Mouse (Mus musculus): ENCODE results near the gene 2610528J11Rik.
"Not testable (repeated sequence)": the region's sequence is repeated elsewhere in the genome, so short reads cannot be mapped to it uniquely, and the experiment has no call there.

The 2610528J11Rik gene

GRCm38 (mm10) chr4:118542510-118543157 is 15.8 kb downstream of the 2610528J11Rik start:
- DNase-seq (ENCODE audit: low spot score in 2 of 2): no peak

DNA sequence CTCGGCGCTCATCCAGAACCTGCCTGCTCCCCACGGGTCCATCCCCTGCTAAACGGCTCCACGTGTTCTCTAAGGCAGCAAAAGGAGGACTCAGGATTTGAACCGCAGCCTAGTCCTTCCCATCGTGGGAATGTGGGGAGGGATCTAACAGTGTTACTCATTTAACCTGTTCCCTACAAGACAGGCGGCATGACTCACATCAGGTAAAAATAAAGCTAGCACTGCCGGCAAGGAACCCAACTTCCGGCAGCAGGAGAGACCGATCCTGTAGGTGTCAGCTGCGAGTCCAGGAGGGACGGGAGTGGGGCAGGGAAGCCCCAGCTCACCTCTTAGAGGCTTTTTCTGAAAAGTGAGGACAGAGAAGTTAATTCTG is 16.3 kb downstream of the 2610528J11Rik start:
- DNase-seq (ENCODE audit: low spot score in 2 of 2): peak; percentile 48 to 62

- no peak for DNase-seq (ENCODE audit: low spot score in 2 of 2)
Measured at GRCm38 (mm10) chr4:118543592-118544260, 16.9 kb downstream of the 2610528J11Rik start, which contains the start of gene Tmem125. Gene Tmem125, minus strand, starts transcription at chr4:118544044.

DNA sequence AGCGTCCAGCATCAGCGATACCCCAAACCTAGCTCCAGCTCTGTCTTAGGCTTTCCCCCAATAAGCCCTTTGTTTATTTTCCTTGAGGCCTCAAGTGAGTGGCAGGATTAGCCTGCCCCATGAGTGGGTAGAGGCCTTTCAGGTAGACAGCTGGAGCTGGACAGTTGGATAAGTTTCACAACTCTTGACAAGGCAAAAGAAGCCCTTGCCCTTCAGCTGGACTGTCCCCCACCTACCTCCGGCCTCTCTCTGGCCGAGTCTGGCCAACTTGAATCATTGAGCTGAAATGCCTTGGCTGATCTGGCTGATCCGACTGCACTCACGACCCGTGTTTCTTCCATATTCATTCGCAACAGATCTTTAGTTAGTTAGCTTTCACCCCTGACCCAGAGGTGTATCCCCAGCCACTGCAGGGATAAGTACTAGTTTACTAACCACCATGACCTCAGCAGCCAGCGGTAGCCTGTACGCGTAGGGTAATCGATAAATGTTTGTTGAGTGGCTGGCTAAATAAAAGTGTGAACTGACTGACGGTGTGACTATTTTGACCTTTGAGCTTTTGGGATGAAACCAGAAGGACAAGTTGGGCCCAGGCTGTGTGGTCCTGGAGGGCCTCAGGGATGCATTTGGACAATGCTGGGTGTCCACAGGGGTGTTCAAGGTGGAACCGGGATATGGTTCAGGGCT is 17.8 kb downstream of the 2610528J11Rik start:
- DNase-seq (ENCODE audit: low spot score in 2 of 2): no peak

DNA sequence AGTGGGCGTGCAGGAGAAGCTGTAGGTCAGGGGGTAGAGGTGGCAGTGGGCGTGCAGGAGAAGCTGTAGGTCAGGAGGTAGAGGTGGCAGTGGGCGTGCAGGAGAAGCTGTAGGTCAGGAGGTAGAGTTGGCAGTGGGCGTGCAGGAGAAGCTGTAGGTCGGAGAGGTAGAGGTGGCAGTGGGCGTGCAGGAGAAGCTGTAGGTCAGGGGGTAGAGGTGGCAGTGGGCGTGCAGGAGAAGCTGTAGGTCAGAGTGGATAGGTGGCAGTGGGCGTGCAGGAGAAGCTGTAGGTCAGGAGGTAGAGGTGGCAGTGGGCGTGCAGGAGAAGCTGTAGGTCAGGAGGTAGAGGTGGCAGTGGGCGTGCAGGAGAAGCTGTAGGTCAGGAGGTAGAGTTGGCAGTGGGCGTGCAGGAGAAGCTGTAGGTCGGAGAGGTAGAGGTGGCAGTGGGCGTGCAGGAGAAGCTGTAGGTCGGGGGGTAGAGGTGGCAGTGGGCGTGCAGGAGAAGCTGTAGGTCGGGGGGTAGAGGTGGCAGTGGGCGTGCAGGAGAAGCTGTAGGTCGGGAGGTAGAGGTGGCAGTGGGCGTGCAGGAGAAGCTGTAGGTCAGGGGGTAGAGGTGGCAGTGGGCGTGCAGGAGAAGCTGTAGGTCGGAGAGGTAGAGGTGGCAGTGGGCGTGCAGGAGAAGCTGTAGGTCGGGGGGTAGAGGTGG is 20.8 kb downstream of the 2610528J11Rik start:
- peak in 1 of 2 experiments; percentile 23 for DNase-seq (ENCODE audit: low spot score in 2 of 2)

DNA sequence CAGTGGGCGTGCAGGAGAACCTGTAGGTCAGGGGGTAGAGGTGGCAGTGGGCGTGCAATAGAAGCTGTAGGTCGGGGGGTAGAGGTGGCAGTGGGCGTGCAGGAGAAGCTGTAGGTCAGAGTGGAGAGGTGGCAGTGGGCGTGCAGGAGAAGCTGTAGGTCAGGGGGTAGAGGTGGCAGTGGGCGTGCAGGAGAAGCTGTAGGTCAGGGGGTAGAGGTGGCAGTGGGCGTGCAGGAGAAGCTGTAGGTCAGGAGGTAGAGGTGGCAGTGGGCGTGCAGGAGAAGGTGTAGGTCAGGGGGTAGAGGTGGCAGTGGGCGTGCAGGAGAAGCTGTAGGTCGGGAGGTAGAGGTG is 21.3 kb downstream of the 2610528J11Rik start:
- not testable (repeated sequence) for DNase-seq (ENCODE audit: low spot score in 2 of 2)

- DNase-seq (ENCODE audit: low spot score in 2 of 2): peak in 1 of 2 experiments; percentile 26
Measured at GRCm38 (mm10) chr4:118553039-118553649, 26.3 kb downstream of the 2610528J11Rik start.

GRCm38 (mm10) chr4:118564062-118564925 is 37.5 kb downstream of the 2610528J11Rik start:
- DNase-seq (ENCODE audit: low spot score in 2 of 2): no peak

GRCm38 (mm10) chr4:118564926-118565279 is 38.1 kb downstream of the 2610528J11Rik start:
- no peak for DNase-seq (ENCODE audit: low spot score in 2 of 2)

- DNase-seq (ENCODE audit: low spot score in 2 of 2): peak; percentile 52 to 55
Measured at GRCm38 (mm10) chr4:118566161-118566676, 39.4 kb downstream of the 2610528J11Rik start.

DNA sequence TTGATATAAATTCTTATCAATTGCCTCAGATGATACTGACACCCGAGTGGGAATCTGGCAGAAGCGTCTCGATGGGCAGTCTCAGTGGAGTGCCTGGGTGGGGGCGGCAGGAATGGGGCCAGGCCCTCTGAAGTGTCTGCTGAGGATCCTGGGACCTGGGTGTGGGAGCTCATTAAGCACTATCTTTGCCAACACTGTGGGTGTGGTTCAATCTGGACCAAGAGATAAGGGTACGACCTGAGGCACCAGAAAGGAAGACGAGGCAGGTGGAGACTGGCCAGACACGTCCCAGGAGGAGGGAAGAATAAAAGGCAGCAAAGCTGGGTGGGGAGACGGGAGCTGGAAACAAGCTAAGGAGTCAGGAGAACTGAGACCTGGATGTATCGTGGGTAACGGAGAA is 41.9 kb downstream of the 2610528J11Rik start:
- DNase-seq (ENCODE audit: low spot score in 2 of 2): no peak

GRCm38 (mm10) chr4:118569320-118569719 is 42.5 kb downstream of the 2610528J11Rik start:
- DNase-seq (ENCODE audit: low spot score in 2 of 2): no peak

- peak; percentile 61 to 87 for DNase-seq (ENCODE audit: low spot score in 2 of 2)
Measured at GRCm38 (mm10) chr4:118571441-118571840, 44.6 kb downstream of the 2610528J11Rik start.

DNA sequence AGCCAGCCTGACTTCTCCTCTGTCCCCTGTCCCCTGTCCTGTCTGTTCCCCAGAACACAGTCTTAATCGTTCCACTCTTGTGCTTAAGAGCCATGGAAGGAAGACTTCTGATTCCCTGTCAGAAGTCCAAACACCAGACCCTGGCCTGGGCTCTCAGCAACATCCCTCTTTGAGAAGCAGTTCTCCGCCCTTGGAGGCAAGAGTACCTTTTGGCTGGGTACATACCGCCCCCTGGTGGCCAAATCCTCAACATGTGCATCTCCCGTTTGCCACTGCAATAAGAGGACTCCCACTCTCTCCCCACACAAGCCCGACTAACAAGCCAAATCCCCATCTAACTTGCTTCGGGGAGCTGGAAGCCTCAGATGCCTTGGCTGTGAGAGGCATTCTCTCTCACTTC is 49.3 kb downstream of the 2610528J11Rik start:
- peak; percentile 91 for DNase-seq (ENCODE audit: low spot score in 2 of 2)

DNA sequence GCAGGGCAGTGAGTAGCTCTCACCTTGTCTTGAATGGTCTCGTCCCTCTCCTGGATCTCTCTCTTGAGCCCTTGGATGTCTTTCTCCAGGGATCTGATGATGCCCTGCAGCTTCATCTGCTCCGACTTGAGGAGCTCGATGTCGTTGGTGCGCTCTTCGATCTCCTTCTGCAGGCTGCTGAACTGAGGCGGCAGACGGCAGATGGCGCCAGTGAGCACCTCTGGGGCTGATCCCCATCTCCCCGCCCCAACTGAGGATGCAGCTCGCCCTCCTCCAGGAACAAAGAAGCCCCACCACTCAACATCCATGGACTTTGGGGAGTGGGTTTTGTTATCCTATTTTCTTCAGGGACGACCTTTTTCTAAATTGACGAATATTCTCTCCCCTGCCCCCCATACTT is 52.5 kb downstream of the 2610528J11Rik start:
- peak in 1 of 2 experiments; percentile 21 for DNase-seq (ENCODE audit: low spot score in 2 of 2)
